11 mouse cellular contexts compared by ENCODE assay signal in genomic region chr10:97842574-97842973, GRCm38 (mm10).
DNase-seq lines count a peak whose midpoint lies in the region; ATAC-seq and TF ChIP-seq lines count a peak whose summit lies in the region.
"Had no signal": no experiment of that assay in that cellular context is flagged by ENCODE, and none has a peak within 500 bp of the region (broad histone marks: within the 10 kb centered on the region; RNA-seq: fewer than 3 reads in every experiment).

No protein-coding gene starts in this region.

- CTCF ChIA-PET in Patski (lab: Charles Lee), result interaction anchor here (0.6 kb wide), 1 partner anchor 529 kb away, joined by 3 read pairs; no protein-coding TSS in a partner anchor

- no peak for TF ChIP-seq CTCF in lung, adult 2 months (IDR thresholded peaks at IDR 0.05; ENCODE audit: insufficient read depth, low read length)
- peak; percentile 57 for TF ChIP-seq CTCF in Patski (IDR thresholded peaks at IDR 0.05)

- POLR2A ChIA-PET in Patski (lab: Charles Lee), result no interaction called here

- peaks cover 6% of the 10 kb centered on the region for H3K27me3 ChIP-seq in Patski
- H3K27me3 ChIP-seq: hindbrain, embryonic 15.5 days had no signal

- intact Hi-C loops in heart, postnatal 14 days (cut with DNase I), result no loop called here
- intact Hi-C loops in heart, postnatal 25 days (cut with DNase I), result no loop called here

- no peaks in the 10 kb centered on the region for H3K4me1 ChIP-seq in lung, adult 2 months (ENCODE audit: control insufficient read depth, insufficient read depth, low read length)
- H3K4me1 ChIP-seq: hindbrain, embryonic 15.5 days had no signal

- no peak for TF ChIP-seq POLR2A in lung, adult 2 months (IDR thresholded peaks at IDR 0.05; ENCODE audit: borderline replicate concordance, extremely low read depth, low read depth, low read length)

- no peak overlapping the region for H3K4me3 ChIP-seq in lung, adult 2 months (replicated peaks; ENCODE audit: extremely low read depth, low read depth, low read length)
- H3K4me3 ChIP-seq: hindbrain, embryonic 15.5 days had no signal

- DNase-seq in heart, postnatal 14 days, result peak; percentile 1 to 2
- DNase-seq in heart, postnatal 25 days (ENCODE audit: low spot score), result no peak
- peak; percentile 7 for DNase-seq in lung, postnatal 10 days
- no peak for DNase-seq in lung, adult 2 months
- no peak for DNase-seq in Patski (ENCODE audit: low read depth, low spot score)
- DNase-seq in layer of hippocampus, adult 8-10 months (ENCODE audit: low spot score in 2 of 2), result peak; percentile 11 to 15
- DNase-seq in MN1 (ENCODE audit: low spot score), result no peak
- DNase-seq: adrenal gland, postnatal 10 days; cerebellum, adult 9-11 months; thymus, postnatal 14 days had no signal

- WGBS in lung, adult 2 months, result 79% methylated on average over 3 of the region's 3 CpGs

- ATAC-seq in Patski, result no peak

- in situ Hi-C loops in Patski (cut with MboI; ENCODE audit: low pct_unique_long_range_greater_than_20kb), result loop anchor here (10.0 kb wide), 1 partner anchor 1242 kb away; no protein-coding TSS in a partner anchor

Comparison
In these comparisons a context has a peak if more than half of its experiments do, and no peak if none do; other contexts are left out.
1. DNase-seq: peak in heart, postnatal 14 days (2 of 2), lung, postnatal 10 days (single experiment) and layer of hippocampus, adult 8-10 months (2 of 2); none in heart, postnatal 25 days (single experiment), lung, adult 2 months (single experiment), Patski (single experiment) and MN1 (single experiment).